Mouse (Mus musculus): ENCODE measurements around the gene Lrp2.

DNA sequence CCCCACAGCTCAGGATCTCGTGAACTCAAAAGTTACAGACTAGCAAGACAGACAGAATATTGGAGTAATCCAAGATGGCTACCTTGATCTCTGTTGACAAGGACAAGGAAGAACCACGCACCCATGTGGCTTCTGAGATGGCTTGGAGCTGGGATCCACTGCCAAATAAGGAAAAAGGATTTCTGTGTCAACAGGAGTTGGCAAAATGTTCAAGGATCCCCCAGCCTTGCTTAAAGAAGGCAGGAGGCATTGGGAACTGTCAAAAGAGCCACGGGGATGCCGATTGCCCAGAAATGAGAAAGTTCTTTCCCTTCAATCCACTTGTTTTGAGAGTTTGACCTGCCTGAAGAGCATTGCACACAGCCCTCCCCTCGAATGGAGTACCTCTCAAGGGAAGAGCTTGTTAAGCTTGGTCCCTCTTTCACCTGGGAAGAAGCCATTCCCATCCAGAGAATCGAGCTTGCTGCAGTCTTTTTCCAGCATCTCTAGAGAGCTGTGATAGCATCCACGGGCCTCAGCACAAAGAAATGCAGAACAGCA lies 6.2 kb upstream of the Lrp2 start:
- TF ChIP-seq POLR2A (IDR thresholded peaks at IDR 0.05; ENCODE audit: insufficient read depth, low read depth, low read length) (no peak), CTCF (IDR thresholded peaks at IDR 0.05; ENCODE audit: insufficient read depth, low read depth, low read length) (no peak)
